Mouse (Mus musculus) CH12.LX (cell line): Measurements from ENCODE around the gene Ano7. TPM values are rescaled to one million over a fixed set of nuclear protein-coding genes. Genes with fewer than 3 reads are reported as not detected.

Source experiments
- DNase-seq: peaks from one replicate; pipeline ENCODE4 v3.0.0-alpha.2; 2013; ENCODE audit errors: extremely low read depth
- H3K27ac ChIP-seq: 2 replicates; pipeline ENCODE4 v1.5.1; 2012; ENCODE audit warnings: low read depth, mild to moderate bottlenecking, control low read depth, moderate library complexity; ENCODE audit not compliant: insufficient read depth
- H3K27me3 ChIP-seq: replicated peaks from 2 replicates; pipeline ENCODE3; 2012; ENCODE audit warnings: inconsistent platforms
- H3K36me3 ChIP-seq, 2 experiments: replicated peaks in 1 of 2; 2 replicates each; pipeline versions ENCODE3 to v1.6.1; 2012; ENCODE audit warnings: inconsistent platforms in 1 of 2, low read length in 1 of 2, mild to moderate bottlenecking in 1 of 2, mixed read lengths in 1 of 2, moderate library complexity in 1 of 2; ENCODE audit not compliant: control insufficient read depth in 1 of 2, insufficient read depth in 1 of 2
- H3K4me1 ChIP-seq, 2 experiments: 2 replicates each; pipeline ENCODE4 v1.6.1; 2012; ENCODE audit warnings: inconsistent platforms in 1 of 2, moderate library complexity in 1 of 2; ENCODE audit not compliant: insufficient read depth in 2 of 2, control insufficient read depth in 1 of 2
- H3K4me2 ChIP-seq: 2 replicates; pipeline ENCODE4 v1.6.1; 2012; ENCODE audit warnings: low read depth, mild to moderate bottlenecking, control low read depth; ENCODE audit not compliant: poor library complexity, insufficient read depth, severe bottlenecking
- H3K4me3 ChIP-seq, 3 experiments: fragments of 150-350 bp in 1 of 3; sonication (generic) in 1 of 3; replicated peaks in 1 of 3; 2 replicates each; pipeline versions ENCODE3 to v1.5.1; 2011 to 2012; ENCODE audit warnings: low read depth in 2 of 3, low read length in 2 of 3, mild to moderate bottlenecking in 2 of 3, moderate library complexity in 2 of 3, control low read depth in 1 of 3, improper control_type of control experiment in 1 of 3, inconsistent platforms in 1 of 3, mixed read lengths in 1 of 3; ENCODE audit not compliant: poor library complexity in 1 of 3
- H3K79me2 ChIP-seq: replicated peaks from 2 replicates; pipeline ENCODE4 v1.6.1; 2012; ENCODE audit warnings: mild to moderate bottlenecking, moderate library complexity; ENCODE audit not compliant: control insufficient read depth, poor library complexity, insufficient read depth, severe bottlenecking; ENCODE audit errors: extremely low read depth
- H3K9ac ChIP-seq: 2 replicates; pipeline ENCODE4 v1.6.1; 2012; ENCODE audit warnings: low read depth, mild to moderate bottlenecking, control low read depth, moderate library complexity; ENCODE audit not compliant: insufficient read depth
- H3K9me3 ChIP-seq: replicated peaks from 2 replicates; pipeline ENCODE3; 2012; ENCODE audit warnings: low read length, inconsistent platforms, mixed read lengths
- BHLHE40 ChIP-seq: IDR thresholded peaks from 2 replicates; pipeline ENCODE4 v1.6.1; 2011; ENCODE audit warnings: mild to moderate bottlenecking, low read depth, low read length, improper control_type of control experiment
- CHD1 ChIP-seq: IDR thresholded peaks from 2 replicates; pipeline ENCODE4 v1.6.1; 2012; ENCODE audit warnings: low read depth, low read length, improper control_type of control experiment, inconsistent platforms
- CHD2 ChIP-seq: IDR thresholded peaks from 2 replicates; pipeline ENCODE4 v1.6.1; 2011; ENCODE audit warnings: low read length, improper control_type of control experiment
- E2F4 ChIP-seq: IDR thresholded peaks from 2 replicates; pipeline ENCODE4 v1.6.1; 2011; ENCODE audit warnings: low read depth, low read length, improper control_type of control experiment; ENCODE audit not compliant: insufficient replicate concordance
- ELF1 ChIP-seq: IDR thresholded peaks from 2 replicates; pipeline ENCODE4 v1.6.1; 2014; ENCODE audit warnings: low read depth, mild to moderate bottlenecking, inconsistent platforms, low read length, improper control_type of control experiment
- HCFC1 ChIP-seq: IDR thresholded peaks from 2 replicates; pipeline ENCODE4 v1.6.1; 2012; ENCODE audit warnings: low read depth, mild to moderate bottlenecking, inconsistent platforms, low read length, improper control_type of control experiment
- IRF4 ChIP-seq: IDR thresholded peaks from 2 replicates; pipeline ENCODE4 v1.6.1; 2014; ENCODE audit warnings: low read depth, mild to moderate bottlenecking, inconsistent platforms, low read length, improper control_type of control experiment
- JUND ChIP-seq: conservative IDR thresholded peaks from 2 replicates; pipeline ENCODE4 v1.6.1; 2011; ENCODE audit warnings: low read depth, low read length, improper control_type of control experiment
- KAT2A ChIP-seq: IDR thresholded peaks from 2 replicates; pipeline ENCODE4 v1.6.1; 2012; ENCODE audit warnings: low read length, improper control_type of control experiment, inconsistent platforms; ENCODE audit not compliant: insufficient replicate concordance
- MAFK ChIP-seq: IDR thresholded peaks from 2 replicates; pipeline ENCODE4 v1.6.1; 2011; ENCODE audit warnings: low read length, improper control_type of control experiment; ENCODE audit not compliant: insufficient replicate concordance
- MAX ChIP-seq: IDR thresholded peaks from 2 replicates; pipeline ENCODE4 v1.6.1; 2011; ENCODE audit warnings: low read length, improper control_type of control experiment
- MAZ ChIP-seq: IDR thresholded peaks from 2 replicates; pipeline ENCODE4 v1.6.1; 2012; ENCODE audit warnings: low read depth, mild to moderate bottlenecking, inconsistent platforms, low read length, improper control_type of control experiment, moderate library complexity
- MXI1 ChIP-seq: IDR thresholded peaks from 2 replicates; pipeline ENCODE4 v1.6.1; 2011; ENCODE audit warnings: mild to moderate bottlenecking, low read depth, low read length, improper control_type of control experiment
- MYC ChIP-seq: IDR thresholded peaks from 2 replicates; pipeline ENCODE4 v1.6.1; 2011; ENCODE audit warnings: low read depth, mild to moderate bottlenecking, improper control_type of control experiment, low read length
- NELFE ChIP-seq: IDR thresholded peaks from 2 replicates; pipeline ENCODE4 v1.6.1; 2011; ENCODE audit warnings: low read depth, low read length, improper control_type of control experiment
- NRF1 ChIP-seq: IDR thresholded peaks from 2 replicates; pipeline ENCODE4 v1.6.1; 2014; ENCODE audit warnings: low read depth, mild to moderate bottlenecking, inconsistent platforms, low read length, improper control_type of control experiment, moderate library complexity
- PAX5 ChIP-seq: IDR thresholded peaks from 2 replicates; pipeline ENCODE4 v1.6.1; 2012; ENCODE audit warnings: low read length, inconsistent platforms, mixed read lengths
- POLR2A ChIP-seq: IDR thresholded peaks from 2 replicates; pipeline ENCODE4 v1.6.1; 2011; ENCODE audit warnings: low read depth, mild to moderate bottlenecking, improper control_type of control experiment, low read length
- POLR2AphosphoS2 ChIP-seq: IDR thresholded peaks from 2 replicates; pipeline ENCODE4 v1.6.1; 2011; ENCODE audit warnings: low read depth, low read length, improper control_type of control experiment
- SIN3A ChIP-seq: IDR thresholded peaks from 2 replicates; pipeline ENCODE4 v1.6.1; 2012; ENCODE audit warnings: low read length, improper control_type of control experiment, inconsistent platforms
- TBP ChIP-seq: conservative IDR thresholded peaks from 2 replicates; pipeline ENCODE4 v1.6.1; 2011; ENCODE audit warnings: low read depth, low read length, improper control_type of control experiment
- TCF12 ChIP-seq: IDR thresholded peaks from 2 replicates; pipeline ENCODE4 v1.6.1; 2014; ENCODE audit warnings: low read depth, mild to moderate bottlenecking, inconsistent platforms, low read length, improper control_type of control experiment
- UBTF ChIP-seq: IDR thresholded peaks from 2 replicates; pipeline ENCODE4 v1.6.1; 2012; ENCODE audit warnings: low read depth, mild to moderate bottlenecking, inconsistent platforms, low read length, improper control_type of control experiment, moderate library complexity
- ZC3H11A ChIP-seq: IDR thresholded peaks from 2 replicates; pipeline ENCODE4 v1.6.1; 2012; ENCODE audit warnings: low read depth, mild to moderate bottlenecking, inconsistent platforms, low read length, improper control_type of control experiment
- ZMIZ1 ChIP-seq: IDR thresholded peaks from 2 replicates; pipeline ENCODE4 v1.6.1; 2012; ENCODE audit warnings: low read depth, mild to moderate bottlenecking, inconsistent platforms, low read length, improper control_type of control experiment
- dilution Hi-C: fragments of 300-500 bp; cut with MboI; formaldehyde crosslinking; loops from 2 replicates; pipeline ENCODE4 v1.14.3; 2020; ENCODE audit warnings: low sequenced_read_pairs; ENCODE audit not compliant: extremely low pct_unique_long_range_greater_than_20kb, extremely low pct_ligation_motif_present
- in situ Hi-C: fragments of 300-500 bp; cut with MboI; formaldehyde crosslinking; loops from 3 replicates; pipeline ENCODE4 v1.14.3; 2019; ENCODE audit warnings: low sequenced_read_pairs, low pct_ligation_motif_present, low pct_unique_long_range_greater_than_20kb, mixed read lengths
- polyA plus RNA-seq: library from polyadenylated mRNA; unstranded; fragments of >175 nt; gene quantifications from 2 replicates; pipeline ENCODE4 v1.2.1, GENCODE M21; 2012; ENCODE audit warnings: low read depth; ENCODE audit not compliant: insufficient read length
- total RNA-seq, 2 experiments: library from RNA; depleted of rRNA; stranded (reverse); fragments of 300-350 nt in 1 of 2; fragments of >200 nt in 1 of 2; gene quantifications; 2 replicates each; pipeline ENCODE4 v1.2.3; 2012 to 2014

Gene Ano7
- total and polyA plus RNA-seq, 3 experiments: 0.21 to 0.31 TPM; not detected in 1

- DNase-seq: no peak
- Histone ChIP-seq H3K9me3 (no peaks in the 10 kb centered on the region), H3K4me2 (no peak overlapping the region), H3K27ac (no peak overlapping the region), H3K27me3 (no peaks in the 10 kb centered on the region), H3K36me3 (peaks cover 42 to 74% of the 10 kb centered on the region in 2 experiments), H3K4me3 (no peak overlapping the region), H3K9ac (no peak overlapping the region), H3K79me2 (no peaks in the 10 kb centered on the region), H3K4me1 (no peaks in the 10 kb centered on the region)
- TF ChIP-seq POLR2A (no peak), JUND (no peak), E2F4 (no peak), BHLHE40 (no peak), IRF4 (no peak), ZC3H11A (no peak), POLR2AphosphoS2 (no peak), MXI1 (no peak), HCFC1 (no peak), ELF1 (no peak), ZMIZ1 (no peak), UBTF (no peak)
- dilution Hi-C loops: no loop called here
- in situ Hi-C loops: no loop called here
These were observed 39.1 kb upstream of the Ano7 start for GRCm38 (mm10) chr1:93334621-93335020.

GRCm38 (mm10) chr1:93342648-93343503, 30.9 kb upstream of the Ano7 start, which contains the start of the genes Ppp1r7 and Pask:
Gene Ppp1r7 (plus strand): TSS chr1:93342854.
Gene Pask (minus strand): TSS chr1:93343482.
- H3K36me3 ChIP-seq: peaks cover 15 to 29% of the 10 kb centered on the region in 2 experiments
- H3K4me2 ChIP-seq: peak within 1 kb of the TSS; percentile 77
- no peak within 1 kb of the TSS; the same call in 1 of the 2 replicates for H3K27ac ChIP-seq
- H3K9ac ChIP-seq: peak within 1 kb of the TSS; percentile 83
- H3K4me1 ChIP-seq: peaks cover 5 to 28% of the 10 kb centered on the region in 2 experiments
- in situ Hi-C loops: no loop called here
- DNase-seq: peak; percentile 97
- no peaks in the 10 kb centered on the region for H3K27me3 ChIP-seq
- TF ChIP-seq ELF1 (peak; percentile 75), NELFE (0 out of 2 replicates have a peak, but pooled peaks have one; percentile 45), CHD2 (peak; percentile 45; the same call in 1 of the 2 replicates), TBP (0 out of 2 replicates have a peak, but pooled peaks have one; percentile 6), NRF1 (peak; percentile 75), IRF4 (no peak), PAX5 (no peak), UBTF (no peak), ZMIZ1 (peak; percentile 43; the same call in 1 of the 2 replicates), KAT2A (peak; percentile 78; the same call in 1 of the 2 replicates), ZC3H11A (no peak), MAFK (no peak), CHD1 (no peak), MAZ (peak; percentile 80; the same call in 1 of the 2 replicates), MAX (peak; percentile 81), POLR2A (peak; percentile 66), SIN3A (peak; percentile 100), E2F4 (peak; percentile 97), POLR2AphosphoS2 (no peak), MXI1 (peak; percentile 95), HCFC1 (peak; percentile 82), TCF12 (no peak), MYC (0 out of 2 replicates have a peak, but pooled peaks have one; percentile 48)
- TF ChIP-seq, all 38 proteins: peak for 15
- dilution Hi-C loops: no loop called here
- peaks cover 25% of the 10 kb centered on the region for H3K79me2 ChIP-seq
- H3K4me3 ChIP-seq: peak within 1 kb of the TSS; percentile 78 to 98 (median 87)
- no peaks in the 10 kb centered on the region for H3K9me3 ChIP-seq
